Mouse (Mus musculus) CD4-positive naive resting alpha-beta T cell, adult 76 days (primary cell): ENCODE results near the gene D6Ertd527e. TPM values are rescaled to one million over a fixed set of nuclear protein-coding genes. Genes with fewer than 3 reads are reported as not detected.

Experiments
- total RNA-seq: library from RNA; stranded (reverse); gene quantifications from one replicate; pipeline ENCODE4 v1.2.4, GENCODE M21; 2023

The D6Ertd527e gene
- not detected for total RNA-seq

GRCm38 (mm10) chr6:87104123-87104796 is at the start of gene D6Ertd527e:
Gene D6Ertd527e, plus strand, starts transcription at chr6:87104746.

Other genes with a start within 250 kb of the D6Ertd527e start
- 36.9 TPM for gene Nfu1, start 95.5 kb upstream of the D6Ertd527e start, total RNA-seq
- gene Gfpt1, start 61.9 kb upstream of the D6Ertd527e start, total RNA-seq, result 26.8 TPM
- not detected for gene Antxr1, start 231.1 kb downstream of the D6Ertd527e start, total RNA-seq
- gene Gkn1, start 246.2 kb downstream of the D6Ertd527e start, total RNA-seq, result not detected